Mouse (Mus musculus) hindbrain, embryonic 10.5 days (tissue): ENCODE measurements at regions not wholly inside any gene's neighbourhood (a gene's known extent, or its start where the extent isn't known, plus 50 kb on each side); places are given as distances from the start of the nearest gene placed in this dataset.

Experiments used
- DNase-seq: peaks from one replicate; pipeline ENCODE4 v3.0.0-alpha.2; 2017; ENCODE audit warnings: low spot score
- H3K27ac ChIP-seq: fragments of 300-500 bp; sonication (generic); 2 replicates; pipeline ENCODE4 v1.5.1; 2016; ENCODE audit warnings: mild to moderate bottlenecking, moderate library complexity
- H3K27me3 ChIP-seq: fragments of 300-500 bp; sonication (generic); 2 replicates; pipeline ENCODE4 v1.6.1; 2016; ENCODE audit warnings: mild to moderate bottlenecking; ENCODE audit not compliant: poor library complexity, insufficient read depth, severe bottlenecking
- H3K36me3 ChIP-seq: fragments of 300-500 bp; sonication (generic); 2 replicates; pipeline ENCODE4 v1.6.1; 2016; ENCODE audit warnings: mild to moderate bottlenecking, moderate library complexity
- H3K4me1 ChIP-seq: fragments of 300-500 bp; sonication (generic); replicated peaks from 2 replicates; pipeline ENCODE4 v1.6.1; 2016; ENCODE audit warnings: mild to moderate bottlenecking
- H3K4me3 ChIP-seq: fragments of 300-500 bp; sonication (generic); 2 replicates; pipeline ENCODE4 v1.5.1; 2016; ENCODE audit warnings: mild to moderate bottlenecking, moderate library complexity
- H3K9me3 ChIP-seq: fragments of 300-500 bp; sonication (generic); 2 replicates; pipeline ENCODE4 v1.6.1; 2016; ENCODE audit warnings: mild to moderate bottlenecking, moderate library complexity
- WGBS: fragments of 180-500 bp; shearing (Covaris S2); methylation state at CpG from one replicate; pipeline ENCODE4 v1.1.7; 2016; 5-methylcytosine and 5-hydroxymethylcytosine counted together

DNA sequence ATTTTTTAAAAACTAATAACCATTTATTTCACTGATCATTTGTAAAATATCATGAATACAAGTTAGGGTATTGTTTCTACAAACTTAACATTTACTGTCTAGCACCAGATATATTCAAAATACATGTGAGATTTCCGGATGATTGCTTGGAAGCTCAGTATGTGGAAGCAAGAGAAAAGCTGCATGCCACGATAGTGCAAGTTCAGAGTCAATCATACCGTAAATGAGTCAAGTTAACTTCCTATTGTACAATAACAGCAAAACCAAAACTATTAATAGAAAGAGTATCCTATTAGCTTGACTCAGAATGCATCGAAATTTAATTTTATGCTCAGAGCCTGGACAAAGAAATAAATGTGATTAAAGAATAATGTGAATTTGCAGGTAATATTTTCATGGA is 1284.6 kb upstream of the Cited2 start:
- Histone ChIP-seq H3K4me3 (no peak overlapping the region), H3K27me3 (no peaks in the 10 kb centered on the region), H3K36me3 (no peaks in the 10 kb centered on the region), H3K4me1 (peaks cover 8% of the 10 kb centered on the region), H3K27ac (no peak overlapping the region), H3K9me3 (no peaks in the 10 kb centered on the region)
- DNase-seq = no peak
- 89% methylated on average over 4 of the region's 4 CpGs for WGBS

DNA sequence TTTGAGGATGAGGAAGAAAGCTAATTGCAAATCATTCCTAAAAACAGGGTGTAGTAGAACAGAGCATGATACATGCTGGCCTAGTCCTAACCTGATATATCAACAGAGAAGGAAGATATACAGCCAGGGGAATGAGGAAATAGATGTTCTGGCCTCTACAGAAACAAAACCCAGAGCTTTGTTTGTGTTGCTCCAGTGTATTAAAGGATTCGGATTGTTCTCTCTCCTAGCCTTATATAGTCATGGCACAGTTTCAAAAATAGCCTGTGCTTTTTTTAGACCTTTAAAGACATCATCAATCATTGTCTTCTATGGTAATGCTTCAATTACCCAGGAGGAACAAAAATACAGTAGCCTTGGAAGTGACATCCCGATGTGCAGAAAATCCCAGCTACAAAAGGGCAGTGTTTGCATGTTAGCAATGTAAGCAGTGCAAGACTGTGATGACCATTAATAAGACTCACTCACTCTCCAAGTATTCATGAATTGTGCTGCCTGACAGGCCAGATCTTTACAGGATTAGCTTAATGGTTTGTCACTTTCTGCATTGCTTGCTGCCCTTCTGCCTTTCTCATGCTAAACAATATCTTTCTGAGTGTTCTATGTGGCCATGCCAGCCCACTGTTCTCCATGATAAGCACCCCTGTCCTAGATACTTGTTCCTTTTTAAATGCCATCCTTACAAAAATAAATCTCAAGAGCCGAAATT is 1281.9 kb upstream of the Cited2 start:
- H3K36me3 ChIP-seq = no peaks in the 10 kb centered on the region
- no peaks in the 10 kb centered on the region for H3K9me3 ChIP-seq
- peaks cover 8% of the 10 kb centered on the region for H3K4me1 ChIP-seq
- no peak overlapping the region for H3K4me3 ChIP-seq
- no peak for DNase-seq
- no peaks in the 10 kb centered on the region for H3K27me3 ChIP-seq
- H3K27ac ChIP-seq = peak overlapping the region; percentile 50
- 49% methylated on average over 3 of the region's 3 CpGs for whole genome bisulfite sequencing

DNA sequence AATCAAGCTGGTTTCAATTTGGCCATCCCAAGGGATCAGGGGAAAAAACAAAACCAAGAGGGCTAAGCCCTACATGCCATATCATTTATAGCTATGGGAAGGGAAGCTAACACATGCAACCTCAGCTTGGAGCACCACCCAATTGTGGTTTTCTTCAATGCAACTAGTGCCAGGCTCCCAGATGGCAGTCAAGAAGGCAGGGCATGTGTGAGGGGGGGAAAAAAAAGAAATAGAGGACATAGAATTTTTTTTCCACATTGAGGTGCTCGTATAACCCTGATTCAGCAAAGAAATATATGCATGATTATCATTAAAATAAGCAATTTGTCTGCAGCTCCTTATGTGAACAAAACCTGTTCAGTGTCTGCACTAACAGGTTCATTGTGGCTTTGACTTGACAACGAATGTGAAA is 1281.4 kb upstream of the Cited2 start:
- Histone ChIP-seq H3K4me3 (no peak overlapping the region), H3K4me1 (peaks cover 8% of the 10 kb centered on the region), H3K9me3 (no peaks in the 10 kb centered on the region), H3K27me3 (no peaks in the 10 kb centered on the region), H3K36me3 (no peaks in the 10 kb centered on the region), H3K27ac (peak overlapping the region; percentile 50)
- DNase-seq = no peak
- WGBS = 58% methylated on average over 2 of the region's 2 CpGs

DNA sequence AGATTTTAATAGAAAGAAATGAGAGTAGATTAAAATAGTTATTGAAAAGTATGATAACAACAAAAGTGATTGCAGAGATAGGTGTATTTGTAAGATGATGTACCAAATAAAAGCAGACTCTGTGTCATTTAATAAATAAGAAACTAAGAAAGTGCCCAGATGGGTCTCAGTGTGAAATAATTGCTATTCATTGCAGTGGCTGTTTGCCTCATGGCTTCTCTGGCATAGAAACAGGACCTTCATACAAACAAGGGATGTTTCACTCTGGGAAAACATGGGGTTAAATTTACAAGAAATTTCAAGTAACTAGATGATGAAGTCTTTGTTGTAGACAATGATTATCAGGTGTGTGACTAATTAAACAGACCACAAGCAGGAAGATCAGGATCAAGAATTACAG is 1279.1 kb upstream of the Cited2 start:
- no peaks in the 10 kb centered on the region for H3K9me3 ChIP-seq
- no peak overlapping the region for H3K4me3 ChIP-seq
- H3K27ac ChIP-seq = no peak overlapping the region
- no peaks in the 10 kb centered on the region for H3K36me3 ChIP-seq
- peaks cover 8% of the 10 kb centered on the region for H3K4me1 ChIP-seq
- no peaks in the 10 kb centered on the region for H3K27me3 ChIP-seq
- DNase-seq = no peak

DNA sequence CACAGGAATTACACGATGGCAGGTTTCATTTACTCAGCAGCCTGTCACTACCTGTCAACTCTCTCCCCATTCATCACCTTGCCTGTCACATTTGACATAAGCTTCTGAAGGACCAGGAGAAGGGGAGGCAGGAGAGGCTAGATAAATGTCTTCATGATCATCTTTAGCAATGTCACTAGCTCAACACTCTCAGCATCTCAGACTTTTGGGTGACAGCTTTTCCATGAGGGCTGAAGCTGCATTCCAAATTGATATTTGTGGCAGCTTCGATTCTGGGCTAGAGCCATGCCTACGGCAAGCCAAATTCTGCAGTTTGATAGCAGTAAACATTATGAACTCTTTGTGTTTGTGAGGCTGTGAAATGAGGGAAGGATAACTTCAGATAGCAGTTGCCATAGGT is 1255.1 kb upstream of the Cited2 start:
- no peaks in the 10 kb centered on the region for H3K36me3 ChIP-seq
- no peaks in the 10 kb centered on the region for H3K4me1 ChIP-seq
- H3K27me3 ChIP-seq = no peaks in the 10 kb centered on the region
- 82% methylated on average over 3 of the region's 3 CpGs for WGBS
- H3K27ac ChIP-seq = no peak overlapping the region
- no peak overlapping the region for H3K4me3 ChIP-seq
- no peaks in the 10 kb centered on the region for H3K9me3 ChIP-seq
- DNase-seq = no peak

DNA sequence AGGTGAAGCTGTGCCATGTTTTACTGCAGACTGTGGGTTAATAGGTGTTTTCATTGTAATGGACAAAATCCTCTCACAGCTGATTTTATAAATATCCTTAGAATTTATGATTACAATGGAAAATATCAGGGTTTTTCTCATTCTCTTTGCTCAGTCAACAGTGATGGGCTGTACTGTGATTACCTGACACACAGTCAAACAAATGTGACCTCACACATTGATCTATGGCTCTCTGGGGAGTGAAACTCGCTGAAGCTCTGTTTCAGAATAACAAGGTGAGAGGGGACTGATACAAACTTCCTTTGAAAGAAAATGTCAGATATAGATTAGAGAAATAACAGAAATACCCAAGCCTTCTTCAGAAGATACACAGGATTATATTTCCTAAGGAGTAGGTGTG is 1253.3 kb upstream of the Cited2 start:
- no peaks in the 10 kb centered on the region for H3K4me1 ChIP-seq
- WGBS = 52% methylated on average over 1 of the region's 1 CpGs
- no peaks in the 10 kb centered on the region for H3K27me3 ChIP-seq
- no peak overlapping the region for H3K27ac ChIP-seq
- H3K4me3 ChIP-seq = no peak overlapping the region
- H3K36me3 ChIP-seq = no peaks in the 10 kb centered on the region
- DNase-seq = no peak
- H3K9me3 ChIP-seq = no peaks in the 10 kb centered on the region

DNA sequence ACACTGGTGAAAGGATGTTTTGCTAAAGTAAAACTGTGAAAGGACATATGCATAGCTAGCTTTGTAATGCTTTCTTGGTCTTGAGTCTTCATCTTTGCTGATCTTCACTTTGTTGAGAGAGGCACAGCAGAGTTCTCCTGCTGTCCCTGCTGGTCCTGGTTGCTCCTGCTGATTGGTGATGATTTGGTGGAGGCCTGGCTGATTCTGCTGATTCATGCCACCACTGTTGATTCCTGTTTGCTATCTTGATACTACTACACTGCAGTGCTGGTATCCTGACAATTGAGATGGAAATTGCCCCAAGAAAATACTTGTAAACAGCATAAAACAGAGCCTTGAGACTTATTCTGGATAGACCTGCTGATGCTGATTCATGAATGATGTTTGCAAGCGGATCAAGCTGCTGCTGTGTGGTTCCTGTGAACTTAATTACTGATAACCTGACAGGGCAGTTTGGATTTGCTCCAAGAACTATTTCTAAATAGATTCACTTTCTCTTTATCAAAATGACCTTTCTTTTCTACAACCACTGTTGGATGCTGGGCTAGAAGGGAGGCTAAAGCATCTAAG is 1249.0 kb upstream of the Cited2 start:
- H3K4me1 ChIP-seq = no peaks in the 10 kb centered on the region
- DNase-seq = no peak
- 91% methylated on average over 1 of the region's 1 CpGs for WGBS
- H3K9me3 ChIP-seq = no peaks in the 10 kb centered on the region
- H3K36me3 ChIP-seq = no peaks in the 10 kb centered on the region
- H3K27ac ChIP-seq = no peak overlapping the region
- H3K4me3 ChIP-seq = no peak overlapping the region
- no peaks in the 10 kb centered on the region for H3K27me3 ChIP-seq

DNA sequence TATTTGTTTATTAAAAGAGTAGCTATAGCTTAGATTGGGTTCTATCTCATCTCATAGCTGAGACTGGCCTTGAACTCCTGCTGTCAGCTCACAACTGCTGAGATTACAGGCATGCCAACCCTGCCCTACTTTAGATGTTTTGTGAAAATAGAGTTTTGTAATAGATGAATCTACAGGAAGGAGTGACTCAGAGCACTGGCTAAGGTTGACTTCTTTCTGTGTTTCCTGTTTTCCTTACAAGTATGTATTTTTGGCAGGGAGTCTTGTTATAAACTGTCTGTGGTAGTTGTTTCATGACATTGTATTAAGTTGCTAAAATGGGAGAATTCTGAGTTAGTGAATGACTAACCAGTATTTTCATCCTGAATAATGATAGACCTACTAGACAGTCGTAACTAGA is 1224.4 kb upstream of the Cited2 start:
- 88% methylated on average over 1 of the region's 1 CpGs for WGBS
- no peaks in the 10 kb centered on the region for H3K27me3 ChIP-seq
- no peaks in the 10 kb centered on the region for H3K36me3 ChIP-seq
- H3K4me1 ChIP-seq = no peaks in the 10 kb centered on the region
- DNase-seq = no peak
- H3K27ac ChIP-seq = no peak overlapping the region
- H3K4me3 ChIP-seq = no peak overlapping the region
- no peaks in the 10 kb centered on the region for H3K9me3 ChIP-seq

DNA sequence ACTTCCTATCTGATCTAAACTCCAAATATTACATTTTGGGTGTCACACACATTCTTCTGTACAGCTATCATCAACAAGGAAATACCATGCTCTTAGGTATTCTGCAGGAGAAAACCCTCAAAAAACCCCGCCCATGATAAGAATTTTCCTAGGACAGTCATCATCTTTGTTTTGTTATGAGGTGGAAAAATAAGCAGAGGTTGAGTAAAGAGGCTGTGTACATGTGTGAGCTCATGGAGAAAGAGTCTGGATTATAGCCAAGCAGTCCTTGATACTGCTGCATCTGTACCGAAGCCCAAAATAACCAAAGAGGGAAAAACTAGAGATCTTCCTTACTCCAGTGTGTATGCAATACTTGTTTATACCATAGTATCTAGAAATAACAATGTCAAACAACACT is 1215.3 kb upstream of the Cited2 start:
- Histone ChIP-seq H3K4me3 (no peak overlapping the region), H3K27ac (no peak overlapping the region), H3K36me3 (no peaks in the 10 kb centered on the region), H3K4me1 (no peaks in the 10 kb centered on the region), H3K9me3 (no peaks in the 10 kb centered on the region), H3K27me3 (no peaks in the 10 kb centered on the region)
- DNase-seq = no peak
- WGBS = 85% methylated on average over 2 of the region's 2 CpGs

DNA sequence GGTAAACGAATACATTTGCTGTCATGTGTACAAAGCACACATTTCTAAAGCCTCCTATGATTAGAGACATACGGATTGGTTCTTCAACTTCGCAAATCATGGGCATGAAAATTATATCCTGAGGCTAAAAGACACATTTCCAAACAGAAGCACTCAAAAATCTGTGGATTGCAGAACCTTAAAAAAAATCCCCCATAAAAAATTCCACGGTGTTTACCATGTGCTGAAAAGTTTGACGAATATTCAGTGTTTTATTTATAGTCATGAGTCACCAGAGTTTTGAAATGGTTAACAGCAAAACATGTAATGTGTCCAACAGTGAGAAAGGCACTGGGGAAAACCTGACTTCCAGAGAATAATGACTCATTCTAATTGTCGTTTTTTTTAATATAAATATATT is 1214.9 kb upstream of the Cited2 start:
- Histone ChIP-seq H3K27me3 (no peaks in the 10 kb centered on the region), H3K9me3 (no peaks in the 10 kb centered on the region), H3K4me3 (no peak overlapping the region), H3K36me3 (no peaks in the 10 kb centered on the region), H3K4me1 (no peaks in the 10 kb centered on the region), H3K27ac (no peak overlapping the region)
- no peak for DNase-seq
- whole genome bisulfite sequencing = 83% methylated on average over 6 of the region's 6 CpGs

DNA sequence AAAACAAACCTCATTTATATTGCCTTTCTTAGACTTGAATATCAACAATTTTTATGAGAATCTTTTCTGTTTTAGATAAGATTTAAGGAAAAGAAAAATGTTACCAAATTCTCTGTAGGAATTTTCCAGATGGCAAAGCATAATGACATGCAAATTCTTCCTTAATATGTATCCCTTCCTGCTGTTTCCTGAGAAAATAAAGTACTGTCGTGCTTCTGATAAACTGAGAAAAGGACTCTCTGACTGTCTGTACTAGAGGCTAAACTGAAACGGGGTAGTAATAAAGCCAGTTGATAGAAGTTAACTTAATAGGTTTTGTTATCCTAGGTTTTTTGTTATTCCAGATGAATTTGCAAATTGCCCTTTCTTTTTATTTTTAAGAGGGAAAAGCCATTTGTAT is 1208.4 kb upstream of the Cited2 start:
- H3K27ac ChIP-seq = no peak overlapping the region
- 84% methylated on average over 2 of the region's 2 CpGs for WGBS
- H3K9me3 ChIP-seq = no peaks in the 10 kb centered on the region
- no peaks in the 10 kb centered on the region for H3K36me3 ChIP-seq
- H3K4me3 ChIP-seq = no peak overlapping the region
- no peak for DNase-seq
- no peaks in the 10 kb centered on the region for H3K27me3 ChIP-seq
- H3K4me1 ChIP-seq = no peaks in the 10 kb centered on the region

DNA sequence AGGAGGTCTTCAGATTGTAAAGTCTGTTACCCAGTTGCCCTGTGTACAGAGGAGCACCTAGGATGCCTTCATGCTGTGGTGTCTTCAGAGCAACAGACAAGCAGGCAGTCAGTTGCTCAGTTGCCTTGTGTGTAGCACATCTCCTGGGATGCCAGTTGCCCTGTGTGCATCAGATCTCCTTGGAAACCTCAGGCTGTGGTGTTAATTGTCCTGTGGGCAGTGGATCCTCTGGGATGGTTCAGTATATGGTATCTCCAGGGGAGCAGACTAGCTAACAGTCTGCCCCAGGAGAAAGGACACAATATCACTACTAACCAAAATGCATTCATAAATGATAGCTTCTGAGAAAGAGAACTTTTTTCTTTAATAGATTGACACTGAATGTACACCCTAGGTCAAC is 1201.1 kb upstream of the Cited2 start:
- no peak for DNase-seq
- Histone ChIP-seq H3K4me1 (no peaks in the 10 kb centered on the region), H3K27ac (no peak overlapping the region), H3K36me3 (no peaks in the 10 kb centered on the region), H3K4me3 (no peak overlapping the region), H3K9me3 (no peaks in the 10 kb centered on the region), H3K27me3 (no peaks in the 10 kb centered on the region)

DNA sequence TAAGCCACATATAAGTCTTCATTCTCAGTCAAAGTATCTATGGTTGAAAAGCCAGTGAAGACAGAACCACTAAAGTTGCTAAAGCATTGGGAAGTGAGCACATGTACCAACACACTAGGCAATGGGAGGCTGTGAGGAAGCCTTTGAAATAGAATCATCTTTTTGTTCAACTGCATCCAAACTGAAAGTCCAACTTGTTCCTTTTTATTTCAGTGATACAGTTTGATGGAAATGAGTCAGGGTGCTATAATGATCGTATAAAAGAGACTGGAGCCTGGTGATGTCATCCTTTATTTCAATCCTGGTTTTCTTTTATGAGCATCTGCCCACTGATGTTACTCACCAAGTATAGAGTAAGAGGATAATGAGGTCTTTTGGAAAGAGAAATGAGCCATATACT is 1198.9 kb upstream of the Cited2 start:
- no peaks in the 10 kb centered on the region for H3K9me3 ChIP-seq
- WGBS = 80% methylated on average over 1 of the region's 1 CpGs
- DNase-seq = no peak

DNA sequence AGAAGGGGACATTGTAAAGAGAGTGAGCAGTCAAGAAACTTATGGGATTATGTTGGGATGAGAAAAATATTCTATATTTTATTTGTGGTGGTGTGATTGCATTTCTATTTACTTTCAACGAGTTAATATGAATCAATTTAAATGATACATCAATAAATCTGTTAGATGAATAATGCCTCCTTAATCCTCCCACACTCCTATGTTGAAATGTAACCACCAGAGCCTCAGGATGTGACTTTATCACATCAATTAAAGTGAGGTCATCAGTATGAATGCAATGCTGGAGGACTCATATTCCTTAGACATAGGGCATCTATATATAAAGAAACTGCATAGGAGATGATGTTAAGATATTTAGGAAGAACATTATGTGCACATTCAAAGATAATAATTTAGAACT is 1195.3 kb upstream of the Cited2 start:
- Histone ChIP-seq H3K27me3 (no peaks in the 10 kb centered on the region), H3K36me3 (no peaks in the 10 kb centered on the region), H3K4me1 (no peaks in the 10 kb centered on the region), H3K27ac (no peak overlapping the region), H3K4me3 (no peak overlapping the region), H3K9me3 (no peaks in the 10 kb centered on the region)
- 63% methylated on average over 1 of the region's 1 CpGs for WGBS
- DNase-seq = no peak

More for the DNA sequence above, 1198.9 kb upstream of the Cited2 start:
- H3K4me1 ChIP-seq = no peaks in the 10 kb centered on the region
- H3K36me3 ChIP-seq = no peaks in the 10 kb centered on the region
- no peak overlapping the region for H3K4me3 ChIP-seq
- no peak overlapping the region for H3K27ac ChIP-seq
- H3K27me3 ChIP-seq = no peaks in the 10 kb centered on the region
